Mouse (Mus musculus): ENCODE data around the gene Fam160a1.

Fam160a1 gene

DNA sequence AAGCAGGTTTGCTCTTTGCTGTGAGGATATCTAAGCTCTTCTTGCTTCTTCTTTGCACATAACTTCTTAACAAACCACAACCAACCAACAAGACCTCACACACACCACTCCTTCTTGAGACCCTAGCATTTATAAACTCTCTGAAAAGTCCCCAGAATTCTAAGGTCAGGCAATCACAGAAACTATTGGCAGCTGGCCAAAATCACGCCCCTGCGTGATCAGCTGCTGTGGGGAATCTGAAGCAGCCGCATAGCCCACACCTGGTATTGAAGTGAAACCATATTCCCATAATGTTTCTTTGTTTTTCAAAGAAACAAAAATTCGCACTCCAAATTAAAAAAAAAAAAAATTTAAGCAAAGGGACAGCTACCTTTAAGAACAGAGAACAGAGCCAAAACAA lies 71.0 kb downstream of the Fam160a1 start:
- no peak for DNase-seq (ENCODE audit: low spot score)

DNA sequence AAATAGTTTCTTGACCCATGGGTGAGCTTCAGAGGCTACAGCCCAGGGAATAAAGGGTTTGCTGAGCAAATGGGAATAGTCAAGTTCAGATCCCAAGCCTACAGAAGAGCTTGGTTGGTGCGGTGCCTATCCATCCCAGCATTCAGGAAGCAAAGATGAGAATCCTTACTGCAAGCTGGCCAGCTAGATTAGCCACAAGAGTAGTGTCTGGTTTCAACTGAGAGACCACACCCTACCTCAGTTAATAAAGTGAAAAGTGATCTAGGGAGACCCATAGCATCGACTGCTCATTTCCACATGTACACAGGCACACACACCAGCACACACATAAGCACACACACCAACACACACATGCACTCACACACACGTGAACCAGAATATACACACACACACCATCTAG lies 75.3 kb downstream of the Fam160a1 start:
- DNase-seq (ENCODE audit: low spot score): no peak

DNA sequence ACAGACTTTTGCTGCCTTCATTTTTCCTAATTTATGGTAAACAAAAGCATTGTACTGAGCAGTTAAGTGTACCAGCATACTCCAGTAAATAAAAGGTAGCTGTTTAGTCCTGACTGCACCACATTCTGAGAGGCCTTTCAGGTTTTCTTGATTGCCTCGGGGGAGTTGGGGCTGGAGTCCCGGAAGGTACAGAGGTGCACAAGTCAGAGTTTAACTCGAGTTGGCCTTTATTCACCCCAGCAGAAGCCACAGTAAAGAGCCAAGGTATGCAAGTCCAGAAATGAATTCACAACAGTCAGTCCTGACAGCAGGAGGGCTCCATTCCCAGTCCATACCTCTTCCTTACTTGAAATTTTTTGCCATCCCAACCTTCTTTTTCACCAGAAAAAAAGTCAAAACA lies 78.5 kb downstream of the Fam160a1 start:
- no peak for DNase-seq (ENCODE audit: low spot score)

DNA sequence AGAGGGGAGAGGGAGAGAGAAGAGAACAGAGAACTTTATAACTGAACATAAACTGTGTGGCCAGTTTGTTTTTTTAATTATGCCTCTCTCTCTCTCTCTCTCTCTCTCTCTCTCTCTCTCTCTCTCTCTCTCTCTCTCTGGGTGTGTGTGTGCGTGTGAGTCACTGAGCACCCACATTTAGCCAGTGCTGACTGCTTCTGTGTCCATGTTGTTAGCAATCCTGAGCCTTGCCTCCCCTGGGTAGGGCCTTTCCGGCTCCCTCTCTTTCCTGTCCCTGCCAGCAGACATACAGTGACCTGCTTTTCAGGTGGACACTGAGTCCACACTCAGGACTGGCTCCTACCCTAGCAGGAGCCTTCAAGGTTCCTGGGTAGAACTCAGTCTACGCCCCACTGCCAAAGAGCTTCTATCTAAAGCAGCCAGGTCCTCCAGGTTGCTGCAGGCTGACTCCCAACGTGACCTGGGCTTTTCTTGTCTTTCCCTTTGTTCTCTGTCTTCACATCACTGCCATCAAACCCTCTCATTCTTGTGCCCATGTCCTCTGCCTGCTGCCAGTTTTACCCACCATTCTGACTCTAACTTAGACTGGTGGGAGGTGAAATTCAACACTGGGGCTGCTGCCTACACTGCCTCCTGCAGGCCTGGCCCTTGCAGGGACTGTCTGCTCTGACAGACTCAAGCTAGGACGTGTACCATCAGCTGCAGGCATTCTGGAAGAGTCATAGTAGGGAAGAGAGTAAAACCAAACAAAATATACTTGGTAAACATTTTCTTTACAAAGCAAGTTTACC lies 83.0 kb downstream of the Fam160a1 start:
- DNase-seq (ENCODE audit: low spot score): no peak

DNA sequence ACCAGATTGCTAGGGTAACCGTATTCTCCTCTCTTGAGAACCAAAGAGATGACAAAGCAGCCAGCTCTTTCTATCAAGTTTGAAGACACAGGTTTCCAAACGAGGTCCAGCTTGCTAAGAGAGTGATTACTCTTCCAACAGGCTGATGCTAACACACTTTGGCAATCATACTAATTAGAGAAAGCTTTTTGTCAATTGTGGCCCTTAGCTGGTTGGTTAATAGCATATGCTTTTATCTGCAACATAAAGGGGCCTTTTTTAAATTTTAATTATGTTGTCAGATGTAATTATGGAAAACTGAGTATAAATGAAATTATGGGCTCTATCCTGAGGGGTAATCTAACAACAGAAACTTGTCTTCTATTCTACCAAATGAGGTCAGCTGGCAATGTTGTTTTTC lies 89.9 kb downstream of the Fam160a1 start:
- DNase-seq (ENCODE audit: low spot score): no peak

DNA sequence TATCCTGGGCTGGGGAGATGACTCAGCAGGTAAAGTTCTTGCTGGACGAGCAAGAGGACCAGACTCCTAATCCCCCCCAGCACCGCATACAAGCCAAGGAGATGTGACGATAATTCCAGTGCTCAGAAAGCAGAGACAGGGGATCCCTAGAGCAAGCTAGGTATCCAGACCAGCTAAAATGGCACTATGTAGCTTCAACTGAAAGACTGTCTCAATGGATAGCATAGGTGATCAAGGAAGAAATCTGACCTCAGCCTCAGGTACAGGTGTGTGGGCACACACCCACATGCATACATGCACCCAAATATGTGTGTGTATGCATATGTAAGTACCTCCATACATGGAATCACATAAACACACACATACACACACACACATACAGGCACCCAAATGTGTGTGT lies 91.1 kb downstream of the Fam160a1 start:
- DNase-seq (ENCODE audit: low spot score): no peak

DNA sequence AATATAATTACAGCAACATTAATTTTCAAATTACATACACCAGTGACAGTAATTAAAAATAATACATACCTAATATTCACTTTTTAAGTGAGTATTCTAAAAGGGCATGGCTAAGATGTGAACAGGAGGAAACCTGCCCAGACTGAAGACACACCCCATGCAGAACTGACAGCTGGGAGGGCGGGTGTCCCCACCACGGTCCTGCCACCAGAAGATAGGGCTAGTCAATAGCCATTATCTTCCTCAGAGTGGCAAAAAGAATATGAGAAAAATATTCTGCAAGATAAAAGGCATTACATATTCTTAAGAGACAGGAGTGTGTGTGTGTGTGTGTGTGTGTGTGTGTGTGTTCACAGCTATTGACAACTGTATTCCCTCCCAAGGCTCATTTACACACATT lies 92.0 kb downstream of the Fam160a1 start:
- DNase-seq (ENCODE audit: low spot score): no peak

DNA sequence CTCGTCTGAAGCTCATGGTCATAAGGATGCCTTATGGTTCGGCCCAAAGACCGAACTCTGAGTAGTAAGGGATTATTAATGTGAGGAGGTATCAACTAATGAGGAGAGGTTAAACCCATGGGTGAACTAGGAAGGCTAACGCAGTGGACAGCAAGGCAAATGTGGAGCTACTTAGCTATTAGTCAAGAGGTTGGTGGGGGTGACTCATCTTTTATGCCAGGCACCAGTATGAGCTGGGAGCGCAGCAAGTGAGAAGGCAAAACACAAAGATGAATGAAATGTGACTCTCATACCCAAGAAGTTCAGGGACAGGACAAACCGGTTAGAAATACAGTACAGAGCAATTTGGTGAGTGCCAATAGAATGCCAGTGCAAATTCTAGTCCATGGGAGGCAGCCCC lies 94.5 kb downstream of the Fam160a1 start:
- DNase-seq (ENCODE audit: low spot score): no peak

DNA sequence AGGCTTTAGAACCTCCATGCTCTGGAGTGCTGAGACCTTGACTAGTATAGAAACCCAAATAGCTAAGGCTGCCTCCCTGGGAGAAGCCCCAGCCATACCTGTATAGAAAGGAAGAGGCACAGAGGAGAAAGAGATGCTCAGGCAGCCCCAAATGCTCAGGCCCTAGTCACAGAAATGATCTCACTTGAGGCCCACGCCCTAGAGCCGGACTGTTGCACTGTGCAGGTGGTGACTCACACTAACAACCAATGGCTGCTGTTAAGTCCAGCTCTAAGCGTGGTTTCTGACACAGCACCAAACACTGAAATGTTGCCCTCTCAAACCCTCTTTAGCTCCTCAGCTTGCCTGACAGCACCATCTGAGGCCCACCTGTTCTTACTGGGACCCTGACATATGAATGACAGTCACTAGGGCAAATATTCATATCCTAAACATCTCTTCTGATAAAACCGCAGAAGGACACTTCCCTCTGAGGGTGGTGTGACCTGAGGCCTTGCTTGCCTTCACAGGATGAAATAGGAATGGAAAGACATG lies 101.3 kb downstream of the Fam160a1 start:
- DNase-seq (ENCODE audit: low spot score): no peak

DNA sequence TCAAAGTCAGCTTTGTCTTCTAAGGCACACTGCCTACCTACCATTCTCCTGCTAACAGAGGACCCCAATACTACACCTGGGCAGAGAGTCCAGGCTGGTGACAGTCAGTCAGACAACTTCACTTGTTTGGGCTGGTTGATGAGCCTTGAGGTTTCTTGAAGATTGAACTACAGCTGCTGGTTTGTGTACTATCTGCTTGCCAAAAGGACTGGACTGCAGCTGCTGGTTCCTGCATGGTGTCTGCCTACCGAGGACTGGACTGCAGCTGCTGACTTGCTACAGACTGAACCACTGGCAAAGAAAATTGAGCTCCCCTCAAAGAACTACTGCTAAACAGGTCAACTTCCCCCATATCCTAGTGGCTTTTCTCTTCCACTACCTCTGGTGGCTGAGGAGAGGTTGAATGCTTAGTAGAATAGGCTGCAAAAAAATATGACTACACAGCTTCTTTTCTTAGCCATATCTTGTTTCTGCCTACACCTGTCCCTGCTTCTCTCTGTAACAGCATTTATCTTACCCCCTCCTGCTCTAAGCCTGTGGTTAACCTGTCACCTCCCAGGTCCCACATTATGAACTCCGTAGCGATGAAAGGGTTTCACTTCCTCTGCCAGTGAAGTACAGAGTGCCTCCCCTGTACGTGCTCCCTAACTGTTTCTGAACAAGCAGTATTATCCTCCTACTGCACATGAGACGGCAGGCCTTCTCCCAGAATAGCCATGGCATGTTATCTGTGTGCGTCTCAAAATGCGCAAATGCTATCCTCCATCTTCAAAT lies 103.0 kb downstream of the Fam160a1 start:
- no peak for DNase-seq (ENCODE audit: low spot score)

DNA sequence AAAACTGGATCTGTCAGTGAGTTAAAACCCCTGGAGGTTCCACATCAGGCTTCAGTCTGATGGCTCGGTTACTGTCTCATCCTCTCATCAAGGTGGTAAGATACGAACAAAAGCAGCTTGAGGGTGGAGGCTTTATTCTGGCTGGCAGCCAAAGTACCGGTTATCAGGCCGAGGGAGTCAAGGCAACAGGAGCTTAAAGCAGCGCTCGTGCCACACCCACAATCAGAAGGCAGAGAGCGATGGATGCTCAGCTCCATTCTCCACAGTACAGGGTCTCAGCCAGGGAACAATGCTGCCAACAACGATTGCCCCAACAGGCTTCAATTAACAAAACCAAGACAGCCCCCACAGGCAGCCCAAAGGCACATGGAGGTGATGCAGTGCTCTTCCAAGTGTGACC lies 106.4 kb downstream of the Fam160a1 start:
- DNase-seq (ENCODE audit: low spot score): no peak

DNA sequence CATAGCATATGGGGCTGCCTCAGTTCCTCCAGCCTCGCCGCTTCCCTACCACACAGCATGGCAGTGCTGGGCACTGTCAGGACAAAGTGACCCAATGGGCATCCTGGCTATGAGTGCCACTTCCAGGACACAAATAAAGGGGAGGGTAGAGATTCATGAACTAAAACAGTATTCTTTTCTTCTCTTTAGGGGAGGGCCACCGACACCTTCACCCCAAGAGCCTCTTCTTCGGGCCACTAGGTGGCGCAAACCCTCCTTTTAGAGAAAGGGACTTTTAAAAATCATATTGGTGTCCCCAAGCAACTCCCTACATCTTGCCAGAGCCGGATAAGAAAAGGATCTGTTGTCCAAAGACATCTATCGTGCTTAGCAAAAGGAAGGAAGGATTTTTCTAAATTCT lies 109.7 kb downstream of the Fam160a1 start:
- DNase-seq (ENCODE audit: low spot score): peak; percentile 24

DNA sequence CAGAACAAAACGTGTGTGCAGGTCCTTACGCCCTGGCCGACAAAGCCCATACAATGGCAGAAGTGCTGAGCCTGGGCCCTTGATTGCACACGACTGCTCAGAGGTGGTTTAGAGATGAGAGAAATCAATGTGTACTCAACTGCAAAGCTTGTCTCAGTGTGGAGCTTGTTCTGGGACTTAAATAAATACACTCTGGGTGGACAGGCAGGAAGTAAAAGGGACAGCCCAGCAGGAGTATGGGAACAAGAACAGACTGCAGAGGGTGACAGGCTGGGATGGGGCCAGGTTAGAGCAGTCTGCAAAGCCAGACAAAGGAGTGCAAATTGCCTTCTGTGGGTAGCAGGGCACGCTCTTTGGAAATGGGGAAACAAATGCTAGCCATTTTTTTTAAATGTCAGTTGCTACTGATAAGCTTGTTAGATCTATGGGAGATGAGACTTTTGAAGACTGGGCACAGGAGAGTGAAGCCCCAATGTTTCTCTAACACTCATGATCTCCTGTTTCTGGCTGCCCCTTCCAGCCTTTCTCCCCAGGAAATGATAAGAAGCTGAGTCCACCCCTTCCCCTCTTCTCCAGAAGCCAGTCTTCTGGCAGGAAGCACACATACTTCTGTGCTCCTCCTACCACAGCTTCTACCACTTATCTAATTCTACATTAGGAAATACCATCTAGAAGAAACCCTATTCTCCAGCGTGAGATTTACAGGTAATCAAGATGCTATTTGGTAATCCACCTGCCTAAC lies 113.8 kb downstream of the Fam160a1 start:
- no peak for DNase-seq (ENCODE audit: low spot score)

DNA sequence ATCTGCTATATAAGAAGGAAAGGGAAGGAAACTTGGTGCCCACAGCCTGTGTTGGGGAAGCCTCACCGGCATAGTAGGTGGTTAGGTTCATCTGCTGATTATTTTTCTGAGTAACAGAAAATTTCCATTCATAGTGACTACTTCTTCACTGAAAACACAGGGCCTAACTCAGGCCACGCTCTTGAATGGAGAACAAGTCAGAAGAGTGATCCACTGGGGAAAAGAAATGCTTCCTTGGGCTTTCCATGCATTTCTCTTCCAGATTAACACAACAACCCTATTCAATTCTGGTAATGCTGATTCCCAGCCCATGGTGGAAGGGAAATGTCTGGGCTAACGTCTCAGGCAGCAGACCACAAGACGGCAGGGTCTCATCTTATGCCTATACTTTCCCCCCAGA lies 118.6 kb downstream of the Fam160a1 start:
- no peak for DNase-seq (ENCODE audit: low spot score)

DNA sequence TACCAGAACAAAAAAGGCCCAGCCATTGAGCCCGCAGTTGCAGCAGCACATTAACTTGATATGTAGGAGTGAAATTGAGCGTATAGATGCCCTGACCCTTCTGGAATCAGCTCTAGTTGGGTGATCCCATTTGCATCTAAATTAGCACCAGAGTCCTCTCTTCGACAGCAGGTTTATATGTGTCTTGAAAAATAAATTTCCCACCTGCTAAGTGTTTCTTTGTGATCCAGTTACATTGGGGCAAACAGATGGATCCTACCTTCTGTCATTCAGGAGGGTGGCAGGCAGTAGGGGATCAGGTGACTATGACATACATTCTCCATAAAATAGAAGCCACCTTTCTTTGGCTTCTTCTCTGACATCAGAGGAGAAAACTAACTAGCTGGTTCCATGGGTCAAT lies 122.0 kb downstream of the Fam160a1 start:
- no peak for DNase-seq (ENCODE audit: low spot score)

DNA sequence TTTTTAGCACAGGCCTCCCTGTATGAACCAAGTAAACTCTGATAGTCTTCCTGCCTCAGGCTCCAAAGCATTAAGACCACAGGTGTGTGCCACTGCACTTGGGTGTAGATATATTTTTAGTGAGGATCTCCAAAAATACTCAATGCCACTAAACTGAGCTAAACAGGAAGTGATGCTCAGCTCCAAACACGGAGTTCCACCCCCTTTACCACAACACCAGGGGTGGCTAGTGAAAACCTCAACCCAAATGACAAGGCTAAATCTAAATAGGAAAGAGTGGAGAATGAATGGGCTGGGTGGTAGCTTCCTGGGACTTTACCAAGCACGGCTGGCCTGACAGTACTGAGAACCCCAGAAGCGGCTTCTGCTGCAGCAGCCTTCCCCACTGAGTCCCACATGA lies 124.1 kb downstream of the Fam160a1 start:
- DNase-seq (ENCODE audit: low spot score): no peak

DNA sequence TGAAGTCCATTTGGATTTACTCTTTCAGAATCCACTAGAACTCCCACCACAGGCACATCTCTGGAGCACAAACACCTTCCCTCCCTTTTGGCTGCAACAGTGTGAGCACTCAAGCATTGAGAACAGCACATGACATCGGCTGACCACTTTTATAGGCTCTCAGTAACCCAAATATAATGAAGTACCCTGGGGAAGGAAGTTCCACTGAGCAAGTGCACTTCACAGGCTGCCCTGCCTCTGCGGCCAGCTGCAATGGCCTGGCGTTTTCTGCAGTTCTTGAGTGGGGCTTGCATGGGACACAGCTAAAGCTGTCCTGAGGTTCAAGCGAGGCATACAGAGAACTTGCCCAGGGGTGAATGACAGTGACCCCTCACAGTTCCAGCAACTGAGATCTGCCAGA lies 126.0 kb downstream of the Fam160a1 start:
- no peak for DNase-seq (ENCODE audit: low spot score)

DNA sequence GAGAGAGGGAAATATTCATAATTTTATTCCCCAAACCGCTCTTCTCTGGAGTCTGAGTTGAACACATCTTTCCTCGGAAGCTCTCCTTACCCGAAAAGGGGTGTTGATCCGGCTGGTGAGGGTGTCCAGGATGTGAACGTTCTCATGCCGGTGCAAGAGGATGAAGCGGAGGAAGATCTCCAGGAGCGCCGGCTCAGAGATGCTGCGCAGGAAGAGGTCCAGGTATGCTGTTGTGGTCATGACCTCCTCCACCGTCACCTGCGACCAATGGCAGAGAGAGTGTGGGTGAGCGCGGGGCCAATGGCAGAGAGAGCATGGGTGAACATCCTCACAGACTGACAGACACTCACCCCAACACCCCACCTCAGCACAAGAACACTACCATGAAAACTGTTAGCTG lies 128.8 kb downstream of the Fam160a1 start:
- DNase-seq (ENCODE audit: low spot score): no peak

DNA sequence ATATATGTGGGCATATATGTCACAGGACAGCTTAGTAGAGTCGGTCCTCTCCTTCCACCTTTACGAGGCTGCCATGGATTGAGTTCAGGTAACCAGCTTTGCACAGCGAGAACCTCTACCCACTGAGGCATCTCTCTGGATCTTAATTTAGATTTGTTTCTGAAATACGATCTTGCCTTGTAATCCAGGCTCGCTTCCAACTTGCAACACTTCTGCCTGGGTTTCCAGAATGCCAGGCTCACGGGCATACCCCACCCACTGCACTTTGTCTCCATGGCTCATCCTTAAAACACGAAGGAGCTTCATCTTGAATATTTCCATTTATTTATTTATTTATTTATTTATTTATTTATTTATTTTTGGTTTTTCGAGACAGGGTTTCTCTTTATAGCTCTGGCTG lies 131.8 kb downstream of the Fam160a1 start:
- DNase-seq (ENCODE audit: low spot score): no peak

DNA sequence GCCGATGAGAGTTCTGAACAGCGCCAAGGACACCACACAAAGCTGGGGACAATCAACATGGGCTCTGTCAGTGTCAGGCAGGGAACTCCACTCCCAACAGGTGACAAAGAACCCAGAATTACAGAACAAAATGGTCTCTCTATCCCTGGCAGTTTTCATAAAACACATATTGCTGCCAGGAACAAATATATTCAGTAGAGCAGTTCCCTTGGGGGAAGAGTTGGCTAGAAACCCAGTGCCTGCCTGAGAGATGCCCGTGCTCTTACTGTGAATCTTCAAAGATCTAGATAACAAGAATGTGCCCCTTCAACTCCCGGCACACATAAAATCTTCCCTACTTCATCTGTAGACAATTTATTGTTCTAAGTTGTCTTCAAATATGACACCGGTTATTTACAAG lies 133.5 kb downstream of the Fam160a1 start:
- DNase-seq (ENCODE audit: low spot score): no peak

DNA sequence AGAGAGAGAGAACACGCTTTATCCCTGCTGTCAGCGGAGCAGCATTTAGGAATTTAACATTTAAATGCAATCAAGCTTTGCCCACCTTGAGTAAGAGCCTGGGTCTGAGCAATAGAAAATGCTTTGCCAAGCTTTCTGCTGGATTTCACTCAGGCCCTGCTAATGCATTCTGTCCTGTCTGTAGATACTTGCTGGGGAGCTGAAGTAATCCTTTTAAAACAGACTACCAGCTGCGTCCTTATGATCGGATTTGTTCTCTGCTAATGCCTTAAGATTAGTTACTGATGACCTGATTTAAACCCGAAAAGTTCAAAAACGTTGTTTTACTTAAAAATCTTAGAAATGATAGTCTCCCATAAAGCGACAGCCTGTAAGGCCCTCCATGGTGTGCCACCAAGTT lies 136.0 kb downstream of the Fam160a1 start:
- no peak for DNase-seq (ENCODE audit: low spot score)

DNA sequence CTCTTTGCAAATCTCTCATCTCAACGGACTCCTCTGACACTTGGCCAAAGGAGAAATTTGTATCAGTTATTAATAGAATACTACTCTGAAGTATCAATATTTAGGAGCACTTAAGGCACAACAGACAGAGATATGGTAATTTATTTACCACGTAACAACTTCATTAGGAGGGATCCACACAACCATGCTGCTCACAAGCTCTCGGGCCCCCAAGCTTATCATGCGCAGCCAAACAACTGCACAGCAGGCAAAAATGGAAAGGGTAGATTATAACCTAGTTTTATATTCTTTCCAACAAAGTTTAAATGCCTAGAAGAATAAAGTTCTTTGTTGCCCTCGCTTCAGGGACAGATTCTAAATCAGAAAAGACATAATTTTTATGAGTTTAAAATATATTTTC lies 137.1 kb downstream of the Fam160a1 start:
- DNase-seq (ENCODE audit: low spot score): no peak

Measured in ovary, postnatal 36 days (tissue).